Mouse (Mus musculus) heart, adult 11 months (tissue): ENCODE results near the gene Macrod2.
A peak's percentile ranks its signal among the peaks of the same experiment; 100 is the strongest.

Source experiments
- DNase-seq: peaks from one replicate; pipeline ENCODE4 v3.0.0; 2022

Gene Macrod2

DNA sequence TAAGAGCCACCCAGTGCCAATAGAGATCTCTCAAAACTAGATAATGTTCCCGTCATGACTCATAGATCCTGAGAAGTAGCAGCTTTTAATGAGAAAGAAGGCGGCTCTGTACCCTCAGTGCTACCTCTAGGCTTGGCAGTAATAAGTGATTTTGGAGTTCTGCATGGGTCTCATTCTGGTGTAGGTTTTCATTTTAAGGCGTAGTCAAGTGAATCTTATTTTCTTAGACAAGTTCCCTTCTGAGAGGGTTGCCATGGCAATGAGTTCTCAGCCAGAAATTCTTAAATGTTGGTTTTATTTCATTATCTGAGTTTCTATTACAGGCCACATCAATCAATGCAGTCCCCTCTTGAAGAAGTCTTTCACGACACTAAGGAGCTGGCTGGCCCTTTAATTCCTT is 1127.0 kb downstream of the Macrod2 start:
- no peak for DNase-seq

DNA sequence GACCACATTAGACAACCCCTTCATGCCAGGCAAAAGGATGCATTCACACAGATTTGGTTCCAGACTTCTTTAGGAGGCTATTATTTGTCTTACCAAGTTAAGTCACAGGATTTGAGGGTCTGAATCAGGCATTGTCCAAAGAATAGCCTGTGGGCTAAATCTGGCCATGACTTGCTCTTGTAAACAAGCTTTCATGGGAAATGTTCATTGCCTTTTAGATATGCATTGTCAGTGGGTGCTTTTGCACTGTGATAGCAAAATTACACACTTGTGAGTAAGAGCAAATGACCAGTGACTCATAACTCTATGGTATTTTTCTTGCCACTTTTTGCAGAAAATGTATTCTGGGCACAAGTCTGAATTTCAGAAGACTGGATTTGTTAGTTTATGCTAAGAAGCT is 1150.8 kb downstream of the Macrod2 start:
- DNase-seq, result no peak

DNA sequence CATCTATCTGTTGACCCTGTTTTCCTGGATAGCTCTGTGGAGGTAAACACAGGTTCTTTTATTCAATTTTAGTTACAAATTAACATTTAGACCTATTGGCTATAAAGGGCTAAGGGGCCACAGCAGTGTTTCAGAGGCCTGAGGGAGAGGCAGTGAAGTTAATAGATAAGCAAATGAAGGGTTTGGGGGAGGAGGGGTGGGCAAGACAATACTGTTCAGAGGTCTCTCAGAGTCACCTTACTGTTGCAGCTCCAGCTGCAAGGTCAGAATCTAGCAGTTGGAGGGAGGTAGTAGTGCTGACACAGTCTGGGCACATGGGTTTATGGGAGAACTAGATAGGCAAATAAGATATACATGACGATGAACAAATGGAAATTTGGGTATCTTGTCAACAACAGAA is 1156.6 kb downstream of the Macrod2 start:
- no peak for DNase-seq

DNA sequence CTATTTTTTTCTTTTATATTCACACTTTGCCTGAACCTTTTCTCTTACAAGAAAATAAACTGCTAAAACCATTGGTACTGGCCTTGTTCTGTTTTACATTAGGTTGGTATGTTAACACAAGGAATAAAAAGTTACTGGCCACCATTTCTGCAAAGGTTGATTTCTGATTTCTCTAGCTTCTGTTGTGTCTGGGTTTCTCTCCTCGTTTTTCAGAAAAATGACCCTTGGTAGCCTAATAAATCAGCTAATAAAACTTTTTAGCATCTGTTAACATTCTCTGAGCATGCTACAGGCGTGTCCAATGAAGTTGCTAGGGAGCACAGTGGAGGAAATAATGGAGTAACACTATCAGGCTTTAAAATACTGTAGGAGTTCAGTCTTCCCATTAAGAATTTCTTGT is 1161.6 kb downstream of the Macrod2 start:
- DNase-seq, result no peak

DNA sequence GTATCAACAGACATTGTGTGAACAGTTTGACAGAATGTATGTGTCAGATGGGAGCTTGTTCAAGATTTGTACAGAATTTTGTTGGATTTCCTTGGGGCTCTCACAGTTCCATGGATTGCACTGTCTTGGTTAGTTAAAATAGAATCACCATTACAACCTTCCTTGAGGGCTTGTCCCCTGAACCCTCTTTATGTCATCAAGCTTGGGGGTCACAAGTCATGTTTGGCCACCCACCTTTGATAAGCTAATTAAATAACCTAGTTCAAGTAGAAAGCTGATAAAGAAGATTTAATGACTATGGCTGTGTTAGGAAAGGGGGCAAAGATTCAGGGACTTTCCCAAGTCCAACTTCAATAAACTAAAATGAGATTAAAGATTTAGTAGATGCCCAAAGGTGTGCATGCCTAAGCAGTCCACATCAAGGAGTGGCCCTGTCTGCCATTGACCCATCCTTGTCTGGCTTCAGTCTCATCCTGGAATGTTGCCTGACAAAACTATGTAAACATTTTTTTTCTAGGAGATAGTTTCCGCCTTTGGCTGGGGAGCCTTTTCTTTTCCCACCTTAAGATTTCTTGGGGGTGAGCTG is 1163.2 kb downstream of the Macrod2 start:
- DNase-seq, result no peak

DNA sequence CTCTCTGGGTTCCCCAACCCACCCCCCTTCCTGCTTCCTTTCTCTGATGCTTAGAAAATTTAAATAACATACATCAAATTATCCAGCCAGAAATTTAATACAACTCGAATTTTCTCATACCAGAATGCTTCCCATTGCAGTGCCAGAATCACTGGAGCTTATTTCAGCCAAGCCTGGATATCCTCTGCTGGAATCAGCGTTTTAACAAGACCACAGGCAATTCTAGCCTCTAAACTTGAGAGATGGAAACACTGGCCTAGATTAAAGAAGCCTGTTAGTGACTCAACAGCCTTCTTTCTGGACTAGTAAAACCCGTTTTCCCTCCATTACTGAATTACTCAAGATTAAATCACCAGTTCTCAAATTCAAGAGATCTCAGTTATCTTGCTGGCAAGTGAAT is 1170.9 kb downstream of the Macrod2 start:
- no peak for DNase-seq

DNA sequence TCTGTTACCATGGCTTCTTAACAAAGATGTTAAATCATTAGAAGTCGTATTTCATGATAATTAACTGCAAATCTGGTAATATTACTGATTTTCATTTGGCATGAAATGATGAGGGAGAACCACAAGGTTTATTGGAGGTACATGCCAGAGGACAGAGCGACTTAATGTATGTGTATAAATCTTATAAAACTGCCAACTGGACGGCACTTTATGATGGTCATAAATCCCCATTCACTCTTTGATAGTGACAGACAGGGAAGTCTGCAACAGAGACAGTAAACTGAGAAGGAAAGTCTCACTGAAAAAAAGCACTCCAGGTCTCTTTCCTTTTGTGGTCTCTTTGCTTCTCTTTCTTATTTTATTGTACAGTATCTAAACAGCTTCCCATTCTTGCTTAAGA is 1176.3 kb downstream of the Macrod2 start:
- no peak for DNase-seq

DNA sequence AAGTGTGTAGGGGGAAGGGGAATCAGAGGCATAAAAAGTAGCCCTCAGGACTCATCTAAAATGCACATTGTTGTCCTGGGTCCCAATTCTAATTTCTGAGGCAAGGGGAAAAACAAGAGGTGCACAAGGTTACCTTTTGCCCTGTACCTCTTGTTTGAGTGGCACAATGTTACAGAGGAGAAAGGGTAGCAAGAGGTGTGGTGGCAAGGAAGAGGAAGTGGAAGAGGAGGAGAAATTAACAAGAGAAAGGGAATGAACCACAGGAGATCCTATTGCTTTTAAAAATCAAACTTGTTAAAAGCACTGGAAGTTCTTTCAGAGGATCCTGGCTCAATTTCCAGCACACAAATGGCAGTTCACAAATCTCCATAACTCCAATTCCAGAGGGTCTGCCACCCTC is 1183.1 kb downstream of the Macrod2 start:
- DNase-seq, result no peak

DNA sequence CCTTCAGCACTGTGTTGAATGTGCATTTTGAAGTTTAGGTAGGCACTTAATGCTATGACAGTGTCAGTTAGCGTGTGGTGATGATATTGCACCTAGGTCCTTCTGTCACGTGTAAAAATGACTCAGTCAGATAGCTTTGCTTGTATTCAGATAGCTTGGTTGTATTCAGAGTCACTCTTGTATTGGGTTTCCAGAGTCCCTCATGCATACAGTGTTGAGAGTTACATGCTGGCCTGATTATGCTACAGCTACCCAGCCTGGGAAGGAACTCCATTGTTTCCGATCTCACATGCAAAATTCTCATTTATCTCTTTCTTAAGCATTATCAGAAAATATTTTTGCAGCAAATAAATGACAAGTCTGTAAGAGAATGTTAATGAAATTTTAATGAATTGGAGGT is 1187.3 kb downstream of the Macrod2 start:
- no peak for DNase-seq

DNA sequence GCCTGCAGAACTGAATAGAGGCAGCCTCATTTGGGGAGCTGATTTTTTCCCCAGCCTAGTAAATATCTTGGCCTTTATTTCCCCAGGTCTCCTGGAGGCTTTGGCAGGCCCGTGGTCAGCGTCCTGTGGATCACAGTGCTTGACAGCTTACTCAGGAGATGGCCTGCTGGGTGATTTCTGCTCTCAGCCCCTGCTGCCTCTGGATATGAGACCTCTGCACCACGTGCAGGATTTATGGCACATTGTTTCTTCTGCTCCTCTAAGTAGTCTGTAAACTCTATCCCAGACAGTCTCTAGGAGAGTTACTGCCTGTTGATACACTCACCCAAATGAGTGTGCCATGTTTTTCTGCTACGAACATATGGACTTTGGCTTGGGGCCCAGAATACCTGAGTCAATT is 1187.8 kb downstream of the Macrod2 start:
- DNase-seq, result no peak

DNA sequence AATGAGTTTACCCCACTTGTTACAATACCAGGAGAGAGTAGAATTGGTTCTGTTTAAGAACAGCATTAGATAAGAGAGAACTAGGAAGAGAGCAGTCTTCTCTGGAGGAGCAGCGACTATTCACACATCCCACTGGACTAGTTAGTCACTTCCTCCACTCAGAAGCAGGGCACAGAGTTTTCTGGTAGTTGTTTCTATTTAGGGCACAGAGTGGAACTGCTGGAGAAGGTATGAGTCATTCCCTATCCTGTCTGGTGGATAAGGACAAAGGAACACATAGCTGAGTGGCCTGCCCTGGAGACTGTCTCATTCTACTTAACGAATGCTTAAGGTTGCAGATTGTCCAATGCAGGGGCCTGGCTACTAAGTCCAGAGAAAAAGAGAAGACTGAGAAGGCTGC is 1192.2 kb downstream of the Macrod2 start:
- DNase-seq, result peak; percentile 78

DNA sequence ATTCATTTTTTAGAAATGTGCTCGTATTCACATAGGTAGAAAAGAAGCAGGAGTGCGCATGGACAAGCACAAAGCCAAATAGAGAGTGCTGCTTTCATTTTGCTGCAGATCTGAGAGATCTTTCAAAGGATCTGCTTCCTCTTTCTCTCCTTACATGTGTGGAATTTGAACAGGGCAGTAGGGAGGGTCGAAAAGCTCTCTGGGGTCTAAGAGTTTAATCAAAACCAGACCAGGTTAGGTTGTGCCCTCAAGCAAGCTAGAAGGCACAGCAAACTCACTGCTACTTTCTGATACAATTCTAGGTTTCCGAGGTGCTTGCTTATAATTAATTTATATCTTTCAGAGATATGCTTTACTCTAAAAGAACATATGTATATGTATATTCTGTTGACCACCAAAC is 1196.2 kb downstream of the Macrod2 start:
- no peak for DNase-seq

DNA sequence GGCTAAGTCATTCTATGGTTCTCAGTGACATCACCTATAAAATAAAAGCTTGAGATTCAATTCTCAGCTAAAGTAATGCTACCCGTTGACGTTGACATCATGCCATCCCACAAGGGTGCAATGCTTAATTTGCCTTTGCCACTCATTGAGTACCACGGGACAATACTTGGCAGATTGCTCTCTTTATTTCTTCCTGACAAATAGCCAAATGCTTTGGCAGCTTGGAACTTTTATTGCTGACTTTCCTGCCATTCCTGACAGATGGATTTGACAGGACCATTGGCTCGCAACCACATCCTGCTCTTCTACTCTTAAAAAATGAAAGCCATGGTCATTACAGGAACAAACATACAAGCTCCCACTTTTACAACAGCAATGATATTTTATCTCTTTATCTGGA is 1199.7 kb downstream of the Macrod2 start:
- no peak for DNase-seq

DNA sequence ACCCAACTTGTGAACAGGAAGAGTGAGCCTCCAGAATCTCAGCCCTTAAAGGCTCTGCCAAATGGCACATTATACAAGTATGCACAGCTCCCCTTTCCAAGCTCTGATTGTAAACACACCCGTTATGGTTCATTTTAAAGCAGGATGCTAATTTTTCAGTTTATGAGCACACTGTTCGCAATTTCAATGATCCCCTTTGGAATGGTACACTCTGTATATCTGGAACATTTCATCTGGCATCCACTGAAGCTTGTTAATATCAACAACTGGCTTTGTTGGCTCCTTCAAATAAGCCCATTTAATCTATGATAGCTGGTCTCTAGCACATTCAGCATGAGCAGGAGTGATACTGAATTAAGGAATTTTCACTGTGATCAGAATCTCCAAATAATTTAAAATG is 1222.6 kb downstream of the Macrod2 start:
- DNase-seq, result no peak

DNA sequence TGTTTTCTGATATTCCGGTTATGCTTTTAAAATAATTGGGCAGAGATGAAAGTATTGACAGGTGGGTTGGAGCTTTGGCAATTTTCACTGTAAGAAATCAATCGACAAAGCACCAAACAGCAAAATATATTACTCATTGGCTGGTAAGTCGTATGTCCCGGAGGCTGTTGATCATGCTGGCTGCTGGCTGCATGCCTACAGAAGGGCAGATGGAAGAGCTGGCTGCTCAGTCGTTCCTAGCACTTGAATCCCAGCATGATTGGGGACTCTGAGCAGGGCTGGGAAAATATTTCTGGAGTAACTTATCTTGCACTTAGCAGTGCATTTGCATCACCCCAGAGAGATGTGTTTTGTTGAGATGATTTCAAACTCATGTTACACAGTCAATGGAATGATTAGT is 1223.1 kb downstream of the Macrod2 start:
- DNase-seq, result no peak

DNA sequence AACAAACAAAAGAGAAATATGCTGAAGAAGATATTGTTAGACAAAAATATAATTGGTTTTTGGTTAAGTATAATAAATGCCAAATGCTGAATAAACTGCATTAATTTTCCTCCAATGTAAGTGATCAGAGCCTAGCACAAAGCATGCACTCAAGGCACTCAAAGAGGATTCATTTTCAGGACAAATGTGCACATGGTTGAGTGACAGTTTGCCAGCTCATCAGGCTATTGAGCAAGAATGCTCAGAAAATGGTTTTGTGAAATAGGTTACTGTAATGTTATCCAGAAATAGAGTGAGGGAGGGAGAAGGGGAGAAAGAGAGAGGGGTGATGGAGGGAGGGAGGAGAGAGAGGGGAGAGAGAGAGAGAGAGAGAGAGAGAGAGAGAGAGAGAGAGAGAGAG is 1268.9 kb downstream of the Macrod2 start:
- no peak for DNase-seq

DNA sequence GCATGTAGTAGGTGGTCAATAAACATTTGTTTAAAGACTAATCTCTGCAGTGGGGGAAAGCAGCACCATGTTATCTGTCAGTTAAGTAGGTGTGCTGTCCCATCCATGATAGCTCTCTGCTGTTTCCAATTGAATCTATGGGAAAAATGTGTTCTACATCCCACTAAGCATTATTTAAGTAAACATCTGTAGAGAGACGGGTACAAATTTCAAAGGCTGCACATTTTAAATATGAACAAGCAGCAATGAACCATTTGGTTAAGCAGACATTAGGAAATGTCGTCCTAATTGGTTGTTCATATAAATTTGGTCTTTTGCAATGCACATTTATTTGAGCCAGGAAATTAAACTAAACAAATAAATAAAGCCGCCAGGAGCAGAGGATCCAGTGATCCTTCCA is 1277.7 kb downstream of the Macrod2 start:
- DNase-seq, result no peak

DNA sequence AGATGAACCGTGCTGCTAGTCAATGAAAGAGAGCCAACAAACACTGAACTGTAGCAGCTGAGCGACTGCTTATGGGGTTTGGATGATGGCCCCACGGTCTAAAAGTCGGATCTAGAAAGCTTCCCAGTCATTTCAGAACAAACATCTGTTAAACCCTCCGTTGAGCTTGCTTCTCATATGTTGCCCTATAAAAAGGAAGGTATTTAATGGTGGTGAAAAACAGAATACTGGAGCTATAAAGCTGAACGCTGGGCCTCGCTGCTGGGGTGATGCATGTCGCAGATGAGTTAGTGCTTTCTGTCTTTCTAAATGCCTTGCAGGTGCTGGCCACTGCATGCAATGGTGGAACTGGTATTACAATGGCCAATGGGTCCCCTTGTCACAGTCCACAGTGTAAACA is 1278.3 kb downstream of the Macrod2 start:
- no peak for DNase-seq

DNA sequence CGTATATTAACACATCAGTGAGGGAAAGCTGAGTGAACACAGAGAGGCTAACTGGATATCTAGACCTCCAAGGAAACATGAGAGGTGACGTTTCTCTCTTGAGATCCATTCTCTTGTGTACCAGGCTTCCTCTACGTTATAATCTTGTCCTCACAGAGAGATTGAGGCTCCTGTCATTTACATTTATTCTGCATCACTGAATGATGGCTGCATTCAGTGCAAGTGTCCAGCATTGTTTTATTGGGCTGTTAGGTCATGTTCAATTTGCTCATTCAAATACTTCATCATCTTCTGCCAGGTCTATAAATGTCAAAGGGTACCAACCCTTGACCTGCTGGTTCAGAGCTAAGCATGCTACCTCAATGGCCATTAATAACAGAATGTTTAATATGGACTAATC is 1302.4 kb downstream of the Macrod2 start:
- DNase-seq, result no peak

DNA sequence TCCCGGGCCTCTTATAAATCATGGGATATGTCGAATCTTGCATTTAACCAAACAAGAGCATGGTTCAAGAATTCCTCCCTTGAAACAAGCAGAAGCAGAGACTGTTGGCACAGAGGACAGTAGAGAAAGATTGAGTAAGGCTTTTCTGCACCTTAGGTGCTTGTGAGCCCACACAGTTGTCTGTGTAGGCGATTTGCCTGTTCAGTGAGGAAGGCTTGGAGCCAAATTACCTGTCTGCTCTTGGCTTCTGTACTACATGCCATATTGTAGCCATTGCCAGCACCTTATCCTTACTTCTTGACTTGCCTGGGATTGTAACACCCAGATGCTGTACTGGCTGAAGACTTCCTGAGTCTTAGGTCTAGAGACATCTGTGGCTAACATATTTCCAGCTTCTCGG is 1303.2 kb downstream of the Macrod2 start:
- no peak for DNase-seq

DNA sequence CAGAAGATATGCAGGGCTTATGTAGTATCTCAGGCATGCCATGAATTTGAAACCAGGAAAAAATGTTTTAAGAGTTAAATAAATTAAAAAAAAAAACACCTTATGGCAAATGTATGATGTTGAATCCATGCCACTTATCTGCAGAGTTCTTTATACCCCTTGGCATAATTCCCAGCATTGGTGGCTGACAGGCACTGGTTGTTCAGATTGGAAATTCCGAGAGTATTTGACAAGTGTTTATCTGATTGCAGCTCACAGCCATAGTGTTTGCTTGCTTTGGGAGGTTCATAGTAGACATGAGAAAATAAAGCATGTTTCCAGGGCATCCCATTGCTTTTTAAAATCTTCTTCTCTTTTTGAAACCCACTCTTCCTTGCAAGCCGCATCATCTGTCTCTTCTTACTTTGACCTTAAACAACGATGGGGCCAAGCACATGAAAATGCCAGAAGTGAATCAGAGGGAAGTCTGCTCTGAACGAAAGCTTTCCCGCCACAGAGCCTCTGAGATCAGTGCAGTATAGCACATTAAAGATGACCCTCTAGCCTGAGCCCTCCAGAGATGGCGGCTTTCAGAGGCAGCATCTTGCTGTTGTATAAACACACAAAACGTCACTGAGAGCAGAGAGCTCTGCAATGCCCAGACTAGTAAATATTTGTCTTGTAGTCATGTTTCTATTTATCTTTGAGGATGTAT is 1305.8 kb downstream of the Macrod2 start:
- DNase-seq, result no peak

DNA sequence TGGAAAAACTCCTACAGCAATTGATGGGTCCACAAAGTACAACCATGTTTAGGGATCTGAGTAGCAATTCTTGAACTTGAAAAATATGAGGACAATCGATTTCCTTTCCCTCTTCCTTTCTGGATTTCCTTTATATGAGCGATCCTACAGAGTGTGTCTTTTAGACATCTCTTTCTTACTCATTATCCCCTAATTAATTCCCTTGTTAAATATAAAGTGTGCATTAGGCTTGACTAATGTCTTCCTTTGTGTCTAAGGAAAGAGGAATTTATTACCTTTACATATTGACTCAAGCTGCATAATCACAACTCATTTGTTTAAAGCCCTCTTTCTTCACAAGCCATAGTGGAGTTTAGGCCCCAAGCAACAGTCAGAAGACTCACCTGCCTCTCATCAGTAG is 1316.7 kb downstream of the Macrod2 start:
- DNase-seq, result no peak

DNA sequence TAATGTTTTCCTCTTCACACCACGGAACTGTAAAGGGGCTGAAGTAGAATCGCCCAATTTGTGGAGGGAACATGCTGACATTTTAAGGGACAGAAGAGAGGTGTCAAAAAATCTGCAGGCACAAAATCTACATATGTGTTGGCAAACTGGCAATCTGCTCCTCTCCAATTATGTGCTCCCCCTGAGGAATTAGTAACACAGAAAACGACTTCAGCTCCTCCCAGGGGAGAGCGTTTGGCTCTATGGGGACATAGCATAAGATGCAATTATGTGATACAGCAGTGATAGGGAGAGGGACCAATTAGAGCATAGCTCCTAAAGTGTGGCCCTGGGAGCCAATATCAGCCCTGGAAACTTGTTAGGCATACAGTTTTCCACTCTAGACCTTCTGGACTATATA is 1317.2 kb downstream of the Macrod2 start:
- DNase-seq, result no peak

DNA sequence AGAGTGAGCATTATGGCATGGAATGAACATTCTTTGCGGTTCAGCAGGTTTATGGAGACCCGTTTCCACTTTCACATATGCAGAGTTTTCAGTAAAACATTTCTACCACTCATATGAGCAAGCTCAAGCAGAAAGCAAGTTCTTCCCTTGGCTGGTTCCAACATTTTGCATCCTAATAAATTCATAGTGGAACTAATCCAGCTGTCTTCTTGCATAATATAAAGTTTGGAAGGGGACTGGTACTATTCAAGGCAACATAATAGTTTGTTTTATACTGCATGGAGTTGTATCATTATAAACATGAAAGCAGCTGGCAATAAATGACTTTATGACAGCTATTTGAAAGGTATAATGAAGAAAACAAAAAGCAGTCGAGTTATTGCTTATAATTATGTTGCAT is 1320.0 kb downstream of the Macrod2 start:
- DNase-seq, result no peak

DNA sequence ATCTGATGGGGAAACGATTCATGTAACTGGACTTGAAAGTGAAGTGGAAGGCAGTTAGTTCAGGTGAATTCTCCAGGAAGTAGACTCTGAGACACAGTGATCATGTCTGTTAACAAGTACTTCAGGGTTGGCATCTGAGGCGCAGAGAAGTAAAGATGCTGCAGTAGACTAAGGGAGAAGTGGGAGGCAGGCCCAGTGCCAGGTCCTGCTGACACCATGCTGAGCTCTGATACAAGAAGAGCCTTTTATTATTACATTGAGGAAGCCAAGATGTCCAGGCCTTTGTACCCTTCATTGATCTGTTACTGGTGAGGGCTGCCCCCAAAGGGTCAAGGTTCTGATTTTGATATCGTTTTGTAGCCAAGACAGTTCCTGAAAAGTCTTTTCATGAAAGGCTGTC is 1327.4 kb downstream of the Macrod2 start:
- no peak for DNase-seq
